Mouse (Mus musculus): Measurements from ENCODE around the gene Mtus2.

Gene Mtus2

DNA sequence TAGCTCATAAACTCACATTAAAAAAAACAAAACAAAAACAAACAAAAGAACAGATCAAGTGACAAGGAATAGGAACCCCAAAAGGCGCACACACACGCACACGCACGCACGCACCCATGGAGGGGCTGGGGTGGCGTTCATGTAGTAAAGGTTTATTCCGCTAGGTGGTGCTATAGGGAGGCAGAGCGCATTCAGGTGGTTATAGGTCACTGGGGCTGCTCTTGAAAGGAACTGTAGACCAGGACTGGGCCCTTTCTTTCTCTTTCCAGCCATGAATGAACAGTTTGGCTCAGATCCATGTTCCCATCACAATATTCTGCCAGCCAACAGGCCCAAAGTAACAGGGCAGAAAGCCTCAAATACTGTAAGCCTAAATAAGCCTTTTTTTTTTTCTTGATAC is 389.4 kb downstream of the Mtus2 start:
- no peak for DNase-seq (ENCODE audit: low spot score)

- DNase-seq (ENCODE audit: low spot score): no peak
Observed at GRCm38 (mm10) chr5:148348153-148348552, 391.0 kb downstream of the Mtus2 start.

DNA sequence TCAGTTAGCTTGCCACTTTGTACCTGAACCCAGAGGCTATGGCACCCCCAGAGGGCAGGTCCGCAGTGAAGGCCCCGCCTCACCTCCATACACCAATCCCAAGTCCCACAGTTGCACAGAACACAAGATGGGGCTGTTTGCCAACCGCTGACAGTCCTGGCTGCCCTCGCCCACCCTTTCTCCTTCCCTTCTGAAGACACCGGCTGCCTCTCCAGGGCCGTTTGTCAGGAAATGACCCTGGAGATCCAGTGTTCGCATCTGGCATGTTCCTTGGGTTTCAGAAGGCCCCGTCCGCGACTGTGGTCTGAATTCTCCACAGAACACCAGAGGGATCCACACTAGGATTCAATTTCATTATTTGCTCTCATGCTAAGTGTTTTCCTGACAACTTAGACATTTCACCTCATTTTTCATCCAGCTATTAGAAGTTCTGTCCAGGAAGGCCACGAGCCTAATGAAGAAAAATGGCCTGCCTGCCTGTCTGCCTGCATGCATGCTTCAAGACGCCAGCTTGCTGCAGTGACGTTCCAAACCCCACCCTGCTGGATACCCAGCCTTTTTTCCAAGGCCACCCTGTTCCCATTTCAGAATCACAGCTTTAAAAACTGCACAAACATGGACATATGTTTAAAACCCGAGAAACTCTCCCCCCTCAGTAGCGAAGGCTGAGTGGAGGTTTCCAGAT is 392.3 kb downstream of the Mtus2 start:
- DNase-seq (ENCODE audit: low spot score): no peak

- DNase-seq (ENCODE audit: low spot score): no peak
Observed at GRCm38 (mm10) chr5:148353429-148353828, 396.3 kb downstream of the Mtus2 start.

DNA sequence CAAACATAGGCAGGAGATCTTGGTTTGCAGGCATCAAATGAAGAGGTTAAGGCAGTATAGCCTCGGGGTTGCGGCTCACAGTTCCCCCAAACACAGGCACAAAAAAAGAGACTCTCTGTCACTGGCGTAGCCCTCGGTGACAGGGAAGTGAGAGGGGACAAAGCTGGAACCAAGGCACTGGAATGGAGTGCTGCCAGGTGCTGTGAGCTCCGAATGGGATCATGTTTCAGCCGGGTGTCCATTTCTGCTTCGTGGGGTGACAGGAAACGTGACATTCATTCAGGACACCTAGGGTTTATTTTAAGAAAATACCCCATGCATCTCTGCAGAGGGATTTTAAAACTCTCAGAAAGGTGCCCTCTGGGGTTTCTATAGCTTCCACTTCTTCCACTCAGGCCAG is 397.4 kb downstream of the Mtus2 start:
- DNase-seq (ENCODE audit: low spot score): no peak

DNA sequence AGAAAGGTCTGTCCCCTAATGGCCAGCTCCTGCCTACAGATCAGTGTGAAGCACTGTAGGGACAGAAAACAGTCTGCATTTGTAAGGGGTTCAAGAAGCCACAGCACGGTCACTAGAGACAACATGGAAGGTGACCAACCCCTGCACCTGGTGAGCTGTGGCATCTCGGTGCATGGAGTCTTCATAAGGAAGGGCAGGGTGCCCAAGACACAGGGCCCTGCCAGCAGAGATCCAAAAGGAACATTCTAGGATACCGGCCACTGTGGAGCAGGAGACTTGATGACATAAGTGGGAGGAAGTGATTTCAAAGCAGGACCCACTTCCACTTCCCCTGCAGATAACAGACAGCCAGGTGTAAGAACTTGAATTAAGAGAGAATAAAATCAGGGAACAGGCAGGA is 398.7 kb downstream of the Mtus2 start:
- no peak for DNase-seq (ENCODE audit: low spot score)

GRCm38 (mm10) chr5:148357168-148357567 is 400.0 kb downstream of the Mtus2 start:
- no peak for DNase-seq (ENCODE audit: low spot score)

GRCm38 (mm10) chr5:148359131-148359530 is 402.0 kb downstream of the Mtus2 start:
- DNase-seq (ENCODE audit: low spot score): no peak

DNA sequence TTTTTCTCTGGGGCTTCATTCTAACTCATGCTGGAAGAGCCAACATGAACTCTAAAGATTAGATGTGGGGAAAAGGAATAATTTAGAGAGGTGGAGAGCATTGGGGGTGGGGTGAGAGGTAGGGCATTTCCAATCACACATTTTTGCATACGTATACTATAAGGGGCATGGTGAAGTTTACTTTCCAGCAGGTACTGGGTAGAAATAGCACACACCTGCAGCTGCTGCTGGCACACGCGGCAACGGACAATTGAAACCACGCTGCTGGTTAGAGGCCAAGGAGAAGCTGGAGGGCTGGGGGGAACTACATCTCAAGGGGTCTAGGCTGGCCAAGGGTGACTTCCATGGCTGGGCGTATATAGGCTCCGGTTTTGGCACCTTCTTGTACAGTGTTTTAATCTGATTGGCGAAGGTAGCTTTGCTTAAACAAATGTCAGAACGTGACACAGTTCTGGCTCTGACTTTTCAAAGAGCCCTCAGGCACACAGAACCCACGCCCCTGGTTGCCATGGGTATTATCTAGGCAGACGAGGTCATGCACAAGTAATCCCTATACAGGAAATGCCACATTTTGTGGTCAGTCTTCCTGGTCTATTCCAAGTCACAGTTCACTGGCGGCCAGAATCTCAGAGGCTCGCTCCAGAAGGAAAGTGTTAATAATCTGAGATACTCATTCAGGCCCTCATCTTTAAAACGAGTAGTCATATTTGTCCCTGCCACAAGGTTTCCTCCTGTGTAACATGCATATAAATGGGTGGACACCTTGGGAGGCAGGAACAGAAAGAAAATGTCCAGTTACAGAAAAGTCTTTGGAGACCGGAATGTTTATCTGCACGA is 404.0 kb downstream of the Mtus2 start:
- DNase-seq (ENCODE audit: low spot score): no peak

- no peak for DNase-seq (ENCODE audit: low spot score)
Observed at GRCm38 (mm10) chr5:148361759-148362010, 404.6 kb downstream of the Mtus2 start.

DNA sequence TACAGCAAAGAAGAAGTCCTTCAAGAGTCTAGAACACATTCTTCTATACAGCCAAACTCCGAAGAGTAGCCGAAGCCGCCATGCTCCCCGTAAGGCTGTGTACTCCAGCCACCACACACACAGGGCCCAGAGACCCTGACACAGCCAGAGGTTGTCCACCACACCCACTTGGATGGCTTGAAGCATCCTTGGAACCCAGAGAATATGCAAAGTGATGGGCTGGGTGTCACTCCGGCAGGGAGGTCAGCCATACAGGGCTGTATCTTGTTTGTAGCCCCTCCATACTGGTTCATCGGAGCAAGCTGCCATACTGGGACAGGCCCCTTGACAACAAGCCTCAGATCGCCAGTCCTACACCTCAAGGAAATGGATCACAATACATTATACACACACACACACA is 405.2 kb downstream of the Mtus2 start:
- no peak for DNase-seq (ENCODE audit: low spot score)

GRCm38 (mm10) chr5:148363441-148364113 is 406.5 kb downstream of the Mtus2 start:
- DNase-seq (ENCODE audit: low spot score): no peak

All from ovary, postnatal 10 days (tissue).